Mouse (Mus musculus) bone marrow, adult 2 months (tissue): ENCODE data around the gene Igsf6.

ENCODE experiments used
- CTCF ChIP-seq: fragments of 200-500 bp; IDR thresholded peaks from 2 replicates; pipeline ENCODE4 v1.5.1; 2011; ENCODE audit warnings: low read length, control low read depth; ENCODE audit not compliant: control insufficient read depth, insufficient read depth
- POLR2A ChIP-seq: fragments of 200-500 bp; IDR thresholded peaks from 2 replicates; pipeline ENCODE4 v1.6.1; 2011; ENCODE audit warnings: low read depth, mild to moderate bottlenecking, control low read depth, low read length, borderline replicate concordance; ENCODE audit not compliant: control insufficient read depth

- TF ChIP-seq CTCF: no peak
- TF ChIP-seq POLR2A: no peak
These were observed 55.6 kb downstream of the Igsf6 start for GRCm38 (mm10) chr7:121018778-121019177.
